Comparison of ENCODE assay signal across 9 mouse cellular contexts in genomic region chr9:119978151-119978810, GRCm38 (mm10). TPM values are rescaled to one million over a fixed set of nuclear protein-coding genes. Genes with fewer than 3 reads are reported as not detected.
DNase-seq lines count a peak whose midpoint lies in the region; ATAC-seq lines count a peak whose summit lies in the region.
"Had no signal": no experiment of that assay in that cellular context is flagged by ENCODE, and none has a peak within 500 bp of the region (broad histone marks: within the 10 kb centered on the region; RNA-seq: fewer than 3 reads in every experiment).

No protein-coding gene starts in this region.

- peak overlapping the region; percentile 43; the same call in 1 of the 2 replicates for H3K9ac ChIP-seq in heart, embryonic 12.5 days

- no peaks in the 10 kb centered on the region for H3K27me3 ChIP-seq in heart, embryonic 12.5 days (replicated peaks)

- H3K9me3 ChIP-seq in heart, embryonic 12.5 days (replicated peaks): no peaks in the 10 kb centered on the region

- H3K4me3 ChIP-seq in heart, embryonic 12.5 days: no peak overlapping the region

- intact Hi-C loops in heart, postnatal 25 days (cut with DNase I): no loop called here

- peaks cover 65% of the 10 kb centered on the region for H3K4me1 ChIP-seq in heart, embryonic 12.5 days (replicated peaks)

- peak overlapping the region; percentile 79 for H3K27ac ChIP-seq in heart, embryonic 12.5 days (ENCODE audit: poor library complexity, severe bottlenecking)

- DNase-seq in heart, postnatal 25 days (ENCODE audit: low spot score): no peak
- peak; percentile 93 for DNase-seq in A20 (ENCODE audit: low read depth, low spot score)
- DNase-seq in cerebellum, adult 9-11 months: peak; percentile 38
- DNase-seq in naive thymus-derived CD4-positive, alpha-beta T cell, adult 2 months (ENCODE audit: low read depth): peak; percentile 75
- no peak for DNase-seq in gastrocnemius, postnatal 25 days
- DNase-seq in adrenal gland, postnatal 25 days: no peak
- no peak for DNase-seq in adrenal gland, postnatal 36 days

- peaks cover 21% of the 10 kb centered on the region for H3K36me3 ChIP-seq in heart, embryonic 12.5 days

- no peak for ATAC-seq in heart, embryonic 12.5 days (ENCODE audit: insufficient number of reproducible peaks, low FRiP score)

- H3K4me2 ChIP-seq in heart, embryonic 12.5 days: peak overlapping the region; percentile 41

- 51% methylated on average over 9 of the region's 9 CpGs for WGBS in heart, embryonic 12.5 days

RNA-seq across cellular contexts. Expression of gene Csrnp1, which starts 6.2 kb away (rescaled TPM):
- polyA plus RNA-seq in heart, embryonic 12.5 days (2016; fragmentation: Nextera tagmentation; extraction: Ambion mirVana): 8.2 TPM in 2 replicates
- 10 to 100 TPM in 1 of 2 experiments, 1 to 10 TPM in 1; 10.0 to 13.3 TPM for total RNA-seq in heart, postnatal 25 days (2021)
- total RNA-seq in gastrocnemius, postnatal 25 days (2021): 1 to 10 TPM; 2.4 to 3.6 TPM
- 12.5 and 13.0 TPM in 2 replicates for total RNA-seq in adrenal gland, postnatal 25 days (2021)
- 10 to 100 TPM; 35.2 to 46.6 TPM for total RNA-seq in adrenal gland, postnatal 36 days (2021)

RNA-seq across cellular contexts. Expression of gene Ttc21a, which starts 40.9 kb away (rescaled TPM):
- polyA plus RNA-seq in heart, embryonic 12.5 days (2016; fragmentation: Nextera tagmentation; extraction: Ambion mirVana): 0.23 and 0.53 TPM in 2 replicates
- total RNA-seq in heart, postnatal 25 days (2021): not detected
- not detected for total RNA-seq in gastrocnemius, postnatal 25 days (2021)
- total RNA-seq in adrenal gland, postnatal 25 days (2021): 0.15 TPM in 1 of 2 replicates, not detected in the other
- total RNA-seq in adrenal gland, postnatal 36 days (2021): under 1 TPM in 1 of 2 experiments, not detected in 1; 0.13 TPM

RNA-seq across cellular contexts. Expression of gene Gorasp1, which starts 40.9 kb away (rescaled TPM):
- polyA plus RNA-seq in heart, embryonic 12.5 days (2016; fragmentation: Nextera tagmentation; extraction: Ambion mirVana): 21.7 and 21.8 TPM in 2 replicates
- 10 to 100 TPM; 28.1 to 31.5 TPM for total RNA-seq in heart, postnatal 25 days (2021)
- 10 to 100 TPM; 17.2 to 19.3 TPM for total RNA-seq in gastrocnemius, postnatal 25 days (2021)
- 16.5 and 33.1 TPM in 2 replicates for total RNA-seq in adrenal gland, postnatal 25 days (2021)
- total RNA-seq in adrenal gland, postnatal 36 days (2021): 10 to 100 TPM; 23.5 to 31.7 TPM

RNA-seq across cellular contexts. Expression of gene Xirp1, which starts 45.1 kb away (rescaled TPM):
- polyA plus RNA-seq in heart, embryonic 12.5 days (2016; fragmentation: Nextera tagmentation; extraction: Ambion mirVana): 82.9 and 92.6 TPM in 2 replicates
- total RNA-seq in heart, postnatal 25 days (2021): 100 to 1,000 TPM; 125 to 136 TPM
- 100 to 1,000 TPM; 105 to 112 TPM for total RNA-seq in gastrocnemius, postnatal 25 days (2021)
- 0.12 TPM in 1 of 2 replicates, not detected in the other for total RNA-seq in adrenal gland, postnatal 25 days (2021)
- under 1 TPM; 0.33 to 0.53 TPM for total RNA-seq in adrenal gland, postnatal 36 days (2021)
- polyA plus RNA-seq: limb, embryonic 11.5 days had no signal

Comparison
In these comparisons a context has a peak if more than half of its experiments do, and no peak if none do; other contexts are left out.
1. DNase-seq: peak in A20 (single experiment), cerebellum, adult 9-11 months (single experiment) and naive thymus-derived CD4-positive, alpha-beta T cell, adult 2 months (single experiment); none in heart, postnatal 25 days (single experiment), gastrocnemius, postnatal 25 days (single experiment), adrenal gland, postnatal 25 days (single experiment) and adrenal gland, postnatal 36 days (0 of 2).